Mouse (Mus musculus) brain, embryonic 14.5 days (tissue): ENCODE measurements around the gene Tlx1.

Experiments
- CTCF ChIP-seq: fragments of 200-500 bp; IDR thresholded peaks from 2 replicates; pipeline ENCODE4 v1.5.1; 2012; ENCODE audit warnings: inconsistent platforms, mild to moderate bottlenecking, moderate library complexity, borderline replicate concordance; ENCODE audit not compliant: insufficient read depth, insufficient read length; ENCODE audit errors: extremely low read depth
- POLR2A ChIP-seq: fragments of 200-500 bp; IDR thresholded peaks from 2 replicates; pipeline ENCODE4 v1.6.1; 2012; ENCODE audit warnings: mild to moderate bottlenecking, inconsistent platforms, borderline replicate concordance; ENCODE audit not compliant: poor library complexity, insufficient read depth, insufficient read length, severe bottlenecking; ENCODE audit errors: extremely low read depth

DNA sequence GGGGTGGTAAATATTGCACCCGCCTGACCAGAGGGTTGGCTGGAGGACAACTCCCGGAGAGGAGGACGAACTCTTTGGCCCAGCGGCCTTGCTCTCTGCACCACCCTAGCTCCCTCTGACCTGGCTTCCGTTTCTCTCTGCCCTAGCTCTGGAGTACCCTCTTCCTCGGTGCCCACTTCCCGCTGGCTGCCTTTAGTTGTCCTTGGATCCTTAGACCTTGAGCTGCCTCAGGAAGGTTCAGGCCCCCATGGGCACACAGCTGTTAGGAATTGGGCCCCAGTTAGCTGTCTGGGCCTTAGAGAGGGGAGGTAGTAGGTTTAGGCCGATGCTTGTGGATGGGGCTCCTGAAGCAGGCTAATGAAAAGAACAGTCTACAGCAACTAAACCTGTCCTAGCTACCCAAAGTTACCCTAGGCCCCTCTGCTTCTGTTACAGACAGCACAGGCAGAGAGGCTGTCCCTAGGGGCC is 1.7 kb downstream of the Tlx1 start:
- TF ChIP-seq POLR2A (no peak), CTCF (no peak)
